Mouse (Mus musculus) stomach, postnatal 0 days (tissue): ENCODE data around the gene Sytl3. TPM values are rescaled to one million over a fixed set of nuclear protein-coding genes. Genes with fewer than 3 reads are reported as not detected.
"Not testable (repeated sequence)": the region's sequence is repeated elsewhere in the genome, so short reads cannot be mapped to it uniquely, and the experiment has no call there.

Experiments
- ATAC-seq: fragments of 200-750 bp; cut with Nextera tagmentation; 2 replicates; pipeline ENCODE4 v1.8.0; 2017; ENCODE audit not compliant: low FRiP score, low TSS enrichment
- DNase-seq: peaks from one replicate; pipeline ENCODE4 v3.0.0-alpha.2; 2016; ENCODE audit warnings: low spot score
- H3K27ac ChIP-seq: fragments of 300-500 bp; sonication (generic); replicated peaks from 2 replicates; pipeline ENCODE4 v1.5.1; 2014; ENCODE audit warnings: mild to moderate bottlenecking, control low read depth
- H3K27me3 ChIP-seq: fragments of 300-500 bp; sonication (generic); 2 replicates; pipeline ENCODE4 v1.6.1; 2014; ENCODE audit warnings: low read length; ENCODE audit not compliant: control insufficient read depth, insufficient read depth
- H3K36me3 ChIP-seq: fragments of 300-500 bp; sonication (generic); 2 replicates; pipeline ENCODE4 v1.6.1; 2014; ENCODE audit warnings: low read length, mixed read lengths; ENCODE audit not compliant: control insufficient read depth, insufficient read depth
- H3K4me1 ChIP-seq: fragments of 300-500 bp; sonication (generic); replicated peaks from 2 replicates; pipeline ENCODE4 v1.6.1; 2014; ENCODE audit warnings: antibody characterized with exemption; ENCODE audit not compliant: control insufficient read depth, insufficient read depth
- H3K4me2 ChIP-seq: fragments of 300-500 bp; sonication (generic); replicated peaks from 2 replicates; pipeline ENCODE4 v1.6.1; 2014; ENCODE audit warnings: low read depth, mild to moderate bottlenecking, control low read depth, moderate library complexity
- H3K4me3 ChIP-seq: fragments of 300-500 bp; sonication (generic); 2 replicates; pipeline ENCODE4 v1.5.1; 2014; ENCODE audit warnings: low read depth, low read length, control low read depth
- H3K9ac ChIP-seq: fragments of 300-500 bp; sonication (generic); 2 replicates; pipeline ENCODE4 v1.6.1; 2014; ENCODE audit warnings: mild to moderate bottlenecking, low read length, control low read depth, mixed read lengths
- H3K9me3 ChIP-seq: fragments of 300-500 bp; sonication (generic); 2 replicates; pipeline ENCODE4 v1.6.1; 2016; ENCODE audit warnings: low read length; ENCODE audit not compliant: control insufficient read depth
- CTCF ChIP-seq: IDR thresholded peaks from 2 replicates; pipeline ENCODE4 v1.5.1; 2016; ENCODE audit warnings: antibody characterized with exemption, low read depth, mild to moderate bottlenecking, moderate library complexity
- EP300 ChIP-seq: optimal IDR thresholded peaks from 2 replicates; pipeline ENCODE3; 2016; ENCODE audit warnings: antibody characterized with exemption
- WGBS: fragments of 180-500 bp; shearing (Covaris S2); extraction: QIAGEN DNeasy Blood & Tissue Kit; methylation state at CpG from one replicate; pipeline ENCODE4 v1.1.7; 2014; 5-methylcytosine and 5-hydroxymethylcytosine counted together
- polyA plus RNA-seq: library from polyadenylated mRNA; unstranded; fragments of >200 nt; fragmentation: Nextera tagmentation; extraction: Ambion mirVana; gene quantifications from 2 replicates; pipeline ENCODE4 v1.2.1, GENCODE M21; 2015

Sytl3 gene
- polyA plus RNA-seq, 1 experiment from 2014 or later, result 0.99 TPM

- not testable (repeated sequence) for DNase-seq, H3K4me3 ChIP-seq, H3K9me3 ChIP-seq, H3K9ac ChIP-seq, H3K27me3 ChIP-seq, H3K27ac ChIP-seq, H3K4me2 ChIP-seq, H3K4me1 ChIP-seq, H3K36me3 ChIP-seq
- 54% methylated on average over 1 of the region's 6 CpGs for WGBS
- peak; percentile 17; the same call in 1 of the 2 replicates for ATAC-seq
Observed at GRCm38 (mm10) chr17:6624926-6625558, 33.9 kb upstream of the Sytl3 start.

DNA sequence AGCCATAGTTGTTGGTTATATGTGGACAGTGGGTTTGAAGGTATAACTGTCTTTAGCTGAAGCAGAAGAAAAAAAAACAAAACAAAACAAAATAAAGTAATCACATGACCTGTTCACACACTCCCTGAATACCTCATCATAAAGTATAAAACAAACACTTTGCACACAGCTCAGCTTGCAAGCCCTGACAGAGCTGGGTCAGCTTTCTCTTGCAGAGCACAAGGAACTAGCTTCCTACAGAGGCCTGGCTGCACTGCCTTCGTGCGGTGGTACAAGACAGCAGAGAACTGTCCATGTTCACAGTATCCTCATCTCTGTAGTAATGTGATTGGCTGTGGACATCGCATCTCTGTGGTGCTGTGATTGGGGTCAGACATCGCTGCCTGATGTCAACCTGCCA is 28.5 kb upstream of the Sytl3 start:
- not testable (repeated sequence) for H3K9ac ChIP-seq, H3K9me3 ChIP-seq, H3K4me1 ChIP-seq, DNase-seq, H3K4me2 ChIP-seq, H3K27ac ChIP-seq, H3K27me3 ChIP-seq, H3K36me3 ChIP-seq, H3K4me3 ChIP-seq
- ATAC-seq, result peak; percentile 60; the same call in 1 of the 2 replicates
- 79% methylated on average over 4 of the region's 4 CpGs for WGBS

DNA sequence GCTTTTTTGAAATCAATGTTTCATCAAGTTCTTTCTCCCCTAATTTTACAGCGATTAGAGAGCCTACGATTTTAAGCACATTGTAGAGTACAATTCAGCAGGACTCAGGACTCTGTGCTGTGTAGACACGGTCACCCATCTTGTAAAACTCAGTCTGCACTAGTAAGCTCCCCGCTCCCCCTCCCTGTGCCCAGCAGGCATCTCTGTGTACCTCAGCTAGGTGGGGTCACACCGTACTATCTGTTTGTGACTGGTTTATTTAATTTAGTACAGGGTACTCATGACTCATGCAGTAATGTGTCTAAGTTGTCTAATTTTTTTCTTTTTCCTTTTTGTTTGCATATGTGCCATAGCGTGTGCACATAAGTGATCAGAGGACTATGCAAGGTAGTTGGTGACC is 26.0 kb upstream of the Sytl3 start:
- H3K36me3 ChIP-seq, H3K9me3 ChIP-seq, H3K4me1 ChIP-seq, H3K4me2 ChIP-seq, H3K4me3 ChIP-seq, H3K9ac ChIP-seq, DNase-seq, H3K27ac ChIP-seq, H3K27me3 ChIP-seq: not testable (repeated sequence)
- WGBS, result 76% methylated on average over 6 of the region's 6 CpGs
- ATAC-seq, result peak; percentile 58; the same call in 1 of the 2 replicates

GRCm38 (mm10) chr17:6635781-6636180 is 23.1 kb upstream of the Sytl3 start:
- H3K27ac ChIP-seq, result not testable (repeated sequence)

DNA sequence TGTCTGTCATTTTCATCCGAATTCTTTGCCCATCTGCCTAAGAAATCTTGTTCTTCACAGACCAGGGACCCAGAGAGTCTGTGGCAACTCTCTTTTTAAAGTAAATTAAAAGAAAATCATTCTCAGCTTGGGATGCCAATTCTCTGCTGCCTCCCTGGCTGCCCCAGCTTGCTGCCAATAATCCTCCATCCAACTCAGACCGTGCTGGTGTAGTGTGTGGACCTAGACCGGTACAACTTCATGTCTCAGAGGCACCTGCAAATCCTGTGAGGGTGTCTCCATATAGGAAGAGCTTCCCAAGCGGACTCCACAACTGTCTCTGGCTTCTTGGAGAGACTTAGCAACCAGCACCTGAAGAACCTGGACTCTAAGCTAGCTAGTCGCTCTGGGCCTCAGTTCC is 22.0 kb upstream of the Sytl3 start:
- no peak overlapping the region for H3K4me3 ChIP-seq
- no peaks in the 10 kb centered on the region for H3K9me3 ChIP-seq
- WGBS, result 79% methylated on average over 5 of the region's 5 CpGs
- H3K27me3 ChIP-seq, result no peaks in the 10 kb centered on the region
- H3K9ac ChIP-seq, result no peak overlapping the region
- no peaks in the 10 kb centered on the region for H3K36me3 ChIP-seq
- TF ChIP-seq EP300 (no peak), CTCF (no peak)
- no peak overlapping the region for H3K27ac ChIP-seq
- no peak overlapping the region for H3K4me2 ChIP-seq
- no peak for DNase-seq
- no peak for ATAC-seq
- no peaks in the 10 kb centered on the region for H3K4me1 ChIP-seq

More at GRCm38 (mm10) chr17:6635781-6636180, 23.1 kb upstream of the Sytl3 start:
- 90% methylated on average over 1 of the region's 4 CpGs for WGBS
- not testable (repeated sequence) for H3K4me2 ChIP-seq, H3K4me1 ChIP-seq, H3K9ac ChIP-seq, H3K4me3 ChIP-seq, H3K27me3 ChIP-seq, ATAC-seq, H3K36me3 ChIP-seq, H3K9me3 ChIP-seq, DNase-seq

DNA sequence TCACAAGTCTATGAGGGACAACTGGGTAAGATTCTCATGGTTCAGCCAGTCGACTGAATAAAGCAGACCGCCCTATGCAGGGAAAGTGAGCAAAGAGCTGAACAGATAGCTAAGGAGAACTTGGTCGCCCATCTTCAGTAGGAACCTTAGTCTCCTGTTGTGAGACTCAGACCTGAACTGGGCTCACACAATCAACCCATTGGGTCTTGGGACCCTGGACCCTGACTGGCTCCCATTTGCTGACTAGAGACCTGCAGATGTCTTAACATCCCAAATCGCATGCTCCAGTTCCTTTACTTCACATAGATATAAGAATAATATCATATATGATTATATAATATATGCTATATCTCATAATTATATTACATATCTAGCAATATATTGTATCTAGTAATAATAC is 21.5 kb upstream of the Sytl3 start:
- H3K9me3 ChIP-seq, H3K4me2 ChIP-seq, H3K9ac ChIP-seq, ATAC-seq, H3K27ac ChIP-seq, DNase-seq, H3K4me3 ChIP-seq, H3K36me3 ChIP-seq, H3K27me3 ChIP-seq, H3K4me1 ChIP-seq: not testable (repeated sequence)
- WGBS, result 93% methylated on average over 3 of the region's 4 CpGs

DNA sequence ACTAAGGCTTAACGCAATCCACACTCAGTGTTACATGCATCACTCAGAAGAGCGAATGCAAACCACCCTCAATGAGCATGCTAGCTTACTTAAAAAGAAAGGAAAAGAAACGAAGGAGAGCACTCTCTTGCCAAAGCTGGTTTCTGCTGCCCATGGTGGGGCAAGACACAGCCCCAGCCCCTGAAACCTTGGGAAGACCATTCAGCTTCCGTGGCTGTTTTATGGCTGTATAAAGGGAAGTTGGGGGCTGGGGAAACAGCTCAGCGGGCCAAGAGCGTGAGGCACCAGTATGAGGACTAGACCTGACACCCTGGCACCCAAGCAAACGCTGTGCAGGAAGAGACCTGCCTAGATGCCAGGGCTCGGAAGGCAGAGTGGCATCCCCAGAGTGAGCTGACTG is 20.4 kb upstream of the Sytl3 start:
- ATAC-seq, H3K4me1 ChIP-seq, DNase-seq, H3K4me3 ChIP-seq, H3K9ac ChIP-seq, H3K36me3 ChIP-seq, H3K27ac ChIP-seq, H3K27me3 ChIP-seq, H3K4me2 ChIP-seq, H3K9me3 ChIP-seq: not testable (repeated sequence)
- WGBS, result 82% methylated on average over 8 of the region's 8 CpGs

- not testable (repeated sequence) for ATAC-seq
- 95% methylated on average over 12 of the region's 21 CpGs for WGBS
Observed at GRCm38 (mm10) chr17:6639486-6639885, 19.4 kb upstream of the Sytl3 start.

More at GRCm38 (mm10) chr17:6639486-6639885, 19.4 kb upstream of the Sytl3 start:
- H3K4me2 ChIP-seq, H3K27me3 ChIP-seq, H3K9ac ChIP-seq, DNase-seq, H3K4me1 ChIP-seq, H3K27ac ChIP-seq, H3K4me3 ChIP-seq, H3K36me3 ChIP-seq, H3K9me3 ChIP-seq: not testable (repeated sequence)
